Mouse (Mus musculus) limb, embryonic 10.5 days (tissue): ENCODE data around the gene Olfr1090. TPM values are rescaled to one million over a fixed set of nuclear protein-coding genes. Genes with fewer than 3 reads are reported as not detected.

Experiments
- DNase-seq: peaks from one replicate; pipeline ENCODE4 v3.0.0-alpha.2; 2017; ENCODE audit warnings: low spot score
- H3K27ac ChIP-seq: fragments of 300-500 bp; sonication (generic); 2 replicates; pipeline ENCODE4 v1.5.1; 2016; ENCODE audit warnings: mild to moderate bottlenecking
- H3K27me3 ChIP-seq: fragments of 300-500 bp; sonication (generic); 2 replicates; pipeline ENCODE4 v1.6.1; 2016; ENCODE audit warnings: low read depth, mild to moderate bottlenecking; ENCODE audit not compliant: poor library complexity, severe bottlenecking
- H3K36me3 ChIP-seq: fragments of 300-500 bp; sonication (generic); 2 replicates; pipeline ENCODE4 v1.6.1; 2016; ENCODE audit warnings: mild to moderate bottlenecking, moderate library complexity
- H3K4me1 ChIP-seq: fragments of 300-500 bp; sonication (generic); 2 replicates; pipeline ENCODE4 v1.6.1; 2016
- H3K4me3 ChIP-seq: fragments of 300-500 bp; sonication (generic); 2 replicates; pipeline ENCODE4 v1.5.1; 2016; ENCODE audit warnings: mild to moderate bottlenecking, moderate library complexity
- H3K9me3 ChIP-seq: fragments of 300-500 bp; sonication (generic); replicated peaks from 2 replicates; pipeline ENCODE4 v1.6.1; 2016; ENCODE audit warnings: mild to moderate bottlenecking
- WGBS: fragments of 180-500 bp; shearing (Covaris S2); methylation state at CpG from one replicate; pipeline ENCODE4 v1.1.7; 2016; 5-methylcytosine and 5-hydroxymethylcytosine counted together
- polyA plus RNA-seq: library from polyadenylated mRNA; unstranded; fragments of >200 nt; fragmentation: Nextera tagmentation; extraction: Ambion mirVana; gene quantifications from 2 replicates; pipeline ENCODE4 v1.2.1, GENCODE M21; 2016

Olfr1090 gene
- not detected in 2 replicates for polyA plus RNA-seq

GRCm38 (mm10) chr2:86758893-86759292, at the start of gene Olfr1090:
Gene Olfr1090 (minus strand): TSS chr2:86758993.
- DNase-seq: no peak
- no peaks in the 10 kb centered on the region for H3K27me3 ChIP-seq
- no peaks in the 10 kb centered on the region for H3K9me3 ChIP-seq
- no peak within 1 kb of the TSS for H3K4me3 ChIP-seq
- no peaks in the 10 kb centered on the region for H3K36me3 ChIP-seq
- no peak within 1 kb of the TSS for H3K27ac ChIP-seq
- H3K4me1 ChIP-seq: no peaks in the 10 kb centered on the region
- WGBS: 92% methylated on average over 1 of the region's 1 CpGs

GRCm38 (mm10) chr2:86782179-86782578, 23.4 kb upstream of the Olfr1090 start, which contains the start of gene Olfr1093:
Gene Olfr1093 (plus strand): TSS chr2:86782479.
- H3K36me3 ChIP-seq: no peaks in the 10 kb centered on the region
- no peak for DNase-seq
- no peaks in the 10 kb centered on the region for H3K9me3 ChIP-seq
- H3K27ac ChIP-seq: no peak within 1 kb of the TSS
- no peaks in the 10 kb centered on the region for H3K27me3 ChIP-seq
- 85% methylated on average over 2 of the region's 2 CpGs for WGBS
- H3K4me3 ChIP-seq: no peak within 1 kb of the TSS
- H3K4me1 ChIP-seq: no peaks in the 10 kb centered on the region

- Histone ChIP-seq H3K4me3 (no peak overlapping the region), H3K27ac (no peak overlapping the region), H3K36me3 (no peaks in the 10 kb centered on the region), H3K27me3 (no peaks in the 10 kb centered on the region), H3K9me3 (no peaks in the 10 kb centered on the region), H3K4me1 (no peaks in the 10 kb centered on the region)
- no peak for DNase-seq
- WGBS: 96% methylated on average over 6 of the region's 6 CpGs
These were observed 2.3 kb upstream of the Olfr1090 start for GRCm38 (mm10) chr2:86761050-86761449.

GRCm38 (mm10) chr2:86733601-86734000, 25.2 kb downstream of the Olfr1090 start, which contains the start of gene Olfr1089:
Gene Olfr1089 (minus strand): TSS chr2:86733701.
- Histone ChIP-seq H3K27ac (no peak within 1 kb of the TSS), H3K36me3 (no peaks in the 10 kb centered on the region), H3K9me3 (no peaks in the 10 kb centered on the region), H3K4me3 (no peak within 1 kb of the TSS), H3K27me3 (no peaks in the 10 kb centered on the region), H3K4me1 (no peaks in the 10 kb centered on the region)
- no peak for DNase-seq

Other genes with a start within 250 kb of the Olfr1090 start
- not detected in 2 replicates for gene Olfr1079, start 216.5 kb downstream of the Olfr1090 start, polyA plus RNA-seq
- gene Olfr1080, start 200.8 kb downstream of the Olfr1090 start, polyA plus RNA-seq: not detected in 2 replicates
- not detected in 2 replicates for gene Olfr1082, start 160.0 kb downstream of the Olfr1090 start, polyA plus RNA-seq
- gene Olfr1084, start 119.3 kb downstream of the Olfr1090 start, polyA plus RNA-seq: not detected in 2 replicates
- not detected in 2 replicates for gene Olfr1085, start 97.0 kb downstream of the Olfr1090 start, polyA plus RNA-seq
- not detected in 2 replicates for gene Olfr1086, start 78.9 kb downstream of the Olfr1090 start, polyA plus RNA-seq
- not detected in 2 replicates for gene Olfr1087, start 60.6 kb downstream of the Olfr1090 start, polyA plus RNA-seq
- gene Olfr1089, start 25.3 kb downstream of the Olfr1090 start, polyA plus RNA-seq: not detected in 2 replicates
- gene Olfr1093, start 23.5 kb upstream of the Olfr1090 start, polyA plus RNA-seq: not detected in 2 replicates
- not detected in 2 replicates for gene Olfr141, start 51.0 kb upstream of the Olfr1090 start, polyA plus RNA-seq
- gene Olfr1094, start 65.7 kb upstream of the Olfr1090 start, polyA plus RNA-seq: not detected in 2 replicates
- not detected in 2 replicates for gene Olfr1095, start 92.7 kb upstream of the Olfr1090 start, polyA plus RNA-seq
- not detected in 2 replicates for gene Gm13723, start 115.8 kb upstream of the Olfr1090 start, polyA plus RNA-seq
- gene Olfr1097, start 133.2 kb upstream of the Olfr1090 start, polyA plus RNA-seq: not detected in 2 replicates
- gene Olfr1098, start 165.6 kb upstream of the Olfr1090 start, polyA plus RNA-seq: not detected in 2 replicates
- gene Olfr1099, start 201.7 kb upstream of the Olfr1090 start, polyA plus RNA-seq: not detected in 2 replicates
- not detected in 2 replicates for gene Olfr1100, start 221.0 kb upstream of the Olfr1090 start, polyA plus RNA-seq
- gene Olfr1101, start 232.2 kb upstream of the Olfr1090 start, polyA plus RNA-seq: not detected in 2 replicates
- gene Olfr1102, start 239.4 kb upstream of the Olfr1090 start, polyA plus RNA-seq: not detected in 2 replicates